Mouse (Mus musculus) erythroblast, embryonic 14.5 days (primary cell): ENCODE measurements around the gene Aim2. TPM values are rescaled to one million over a fixed set of nuclear protein-coding genes. Genes with fewer than 3 reads are reported as not detected.
"Not testable (repeated sequence)": the region's sequence is repeated elsewhere in the genome, so short reads cannot be mapped to it uniquely, and the experiment has no call there.

Experiments used
- H3K27me3 ChIP-seq: 2 replicates; pipeline ENCODE4 v1.6.1; 2012; ENCODE audit warnings: inconsistent platforms; ENCODE audit not compliant: control insufficient read depth
- H3K36me3 ChIP-seq: 2 replicates; pipeline ENCODE4 v1.6.1; 2012; ENCODE audit warnings: mild to moderate bottlenecking, inconsistent platforms; ENCODE audit not compliant: control insufficient read depth
- H3K4me1 ChIP-seq: 2 replicates; pipeline ENCODE4 v1.6.1; 2012; ENCODE audit warnings: inconsistent platforms; ENCODE audit not compliant: control insufficient read depth
- H3K4me3 ChIP-seq: replicated peaks from 2 replicates; pipeline ENCODE3; 2012; ENCODE audit warnings: moderate library complexity, mild to moderate bottlenecking, inconsistent platforms
- H3K9me3 ChIP-seq: 2 replicates; pipeline ENCODE4 v1.6.1; 2012; ENCODE audit warnings: low read length, inconsistent platforms, mixed read lengths; ENCODE audit not compliant: control insufficient read depth
- GATA1 ChIP-seq: IDR thresholded peaks from 2 replicates; pipeline ENCODE4 v1.6.1; 2012; ENCODE audit warnings: low read length, inconsistent platforms, mixed read lengths
- TAL1 ChIP-seq: IDR thresholded peaks from 3 replicates; pipeline ENCODE4 v1.6.1; 2012; ENCODE audit warnings: low read length, inconsistent platforms, mixed read lengths
- polyA plus RNA-seq: library from polyadenylated mRNA; stranded (reverse); fragments of >175 nt; gene quantifications from 2 replicates; pipeline ENCODE4 v1.2.3, GENCODE M21; 2012

The Aim2 gene
- polyA plus RNA-seq, 1 experiment = 0.06 TPM

GRCm38 (mm10) chr1:173456139-173456754 lies 105.6 kb downstream of the Aim2 start:
- Histone ChIP-seq H3K4me3 (no peak overlapping the region), H3K36me3 (no peaks in the 10 kb centered on the region), H3K4me1 (no peaks in the 10 kb centered on the region), H3K27me3 (no peaks in the 10 kb centered on the region), H3K9me3 (no peaks in the 10 kb centered on the region)
- TF ChIP-seq GATA1 = no peak
- no peak for TF ChIP-seq TAL1

- no peaks in the 10 kb centered on the region for H3K27me3 ChIP-seq
Observed at GRCm38 (mm10) chr1:173456761-173457160, 106.1 kb downstream of the Aim2 start.

GRCm38 (mm10) chr1:173480399-173481181 lies 129.9 kb downstream of the Aim2 start:
- H3K9me3 ChIP-seq, H3K27me3 ChIP-seq, H3K4me1 ChIP-seq, H3K36me3 ChIP-seq, H3K4me3 ChIP-seq: not testable (repeated sequence)

More at GRCm38 (mm10) chr1:173456761-173457160, 106.1 kb downstream of the Aim2 start:
- Histone ChIP-seq H3K4me3 (no peak overlapping the region), H3K4me1 (no peaks in the 10 kb centered on the region), H3K9me3 (no peaks in the 10 kb centered on the region), H3K36me3 (no peaks in the 10 kb centered on the region)
- TF ChIP-seq GATA1 (no peak), TAL1 (no peak)

- not testable (repeated sequence) for H3K27me3 ChIP-seq, H3K36me3 ChIP-seq, H3K9me3 ChIP-seq, H3K4me3 ChIP-seq, H3K4me1 ChIP-seq
Observed at GRCm38 (mm10) chr1:173481182-173481574, 130.5 kb downstream of the Aim2 start.

- H3K9me3 ChIP-seq, H3K27me3 ChIP-seq, H3K36me3 ChIP-seq, H3K4me3 ChIP-seq, H3K4me1 ChIP-seq: not testable (repeated sequence)
Observed at GRCm38 (mm10) chr1:173490812-173491480, 140.3 kb downstream of the Aim2 start, which contains the start of gene Ifi206. Gene Ifi206 (minus strand): TSS chr1:173491041.

- not testable (repeated sequence) for H3K4me1 ChIP-seq, H3K27me3 ChIP-seq, H3K36me3 ChIP-seq, H3K9me3 ChIP-seq, H3K4me3 ChIP-seq
Observed at GRCm38 (mm10) chr1:173491483-173491882, 140.8 kb downstream of the Aim2 start.

- H3K9me3 ChIP-seq, H3K4me3 ChIP-seq, H3K4me1 ChIP-seq, H3K27me3 ChIP-seq, H3K36me3 ChIP-seq: not testable (repeated sequence)
Observed at GRCm38 (mm10) chr1:173510595-173510994, 159.9 kb downstream of the Aim2 start.

Other genes with a start within 250 kb of the Aim2 start
- not detected in 2 replicates for gene Olfr1408, start 213.5 kb upstream of the Aim2 start, polyA plus RNA-seq
- gene Olfr1406, start 160.2 kb upstream of the Aim2 start, polyA plus RNA-seq = not detected in 2 replicates
- gene Olfr218, start 153.1 kb upstream of the Aim2 start, polyA plus RNA-seq = not detected in 2 replicates
- gene Olfr1404, start 138.5 kb upstream of the Aim2 start, polyA plus RNA-seq = not detected in 2 replicates
- gene Fcer1a, start 123.7 kb upstream of the Aim2 start, polyA plus RNA-seq = not detected in 2 replicates
- gene Olfr418, start 84.9 kb upstream of the Aim2 start, polyA plus RNA-seq = not detected in 2 replicates
- not detected in 2 replicates for gene Mptx2, start 73.1 kb upstream of the Aim2 start, polyA plus RNA-seq
- 1.0 and 1.7 TPM in 2 replicates for gene Ackr1, start 17.1 kb upstream of the Aim2 start, polyA plus RNA-seq
- 0.01 and 0.05 TPM in 2 replicates for gene Cadm3, start 16.8 kb downstream of the Aim2 start, polyA plus RNA-seq
- gene Ifi206, start 140.2 kb downstream of the Aim2 start, polyA plus RNA-seq = 0.12 TPM in 1 of 2 replicates, not detected in the other
- not detected in 2 replicates for gene Ifi214, start 185.1 kb downstream of the Aim2 start, polyA plus RNA-seq
- gene Ifi213, start 248.4 kb downstream of the Aim2 start, polyA plus RNA-seq = not detected in 2 replicates